Mouse (Mus musculus) olfactory bulb, adult 2 months (tissue): ENCODE measurements around the gene Parp9.

ENCODE experiments used
- CTCF ChIP-seq: fragments of 200-500 bp; IDR thresholded peaks from 2 replicates; pipeline ENCODE4 v1.5.1; 2012; ENCODE audit warnings: low read depth, mild to moderate bottlenecking, low read length, moderate library complexity; ENCODE audit not compliant: insufficient read depth
- POLR2A ChIP-seq: fragments of 200-500 bp; IDR thresholded peaks from 2 replicates; pipeline ENCODE4 v1.6.1; 2012; ENCODE audit warnings: mild to moderate bottlenecking, low read depth, low read length, moderate library complexity; ENCODE audit not compliant: insufficient read depth

DNA sequence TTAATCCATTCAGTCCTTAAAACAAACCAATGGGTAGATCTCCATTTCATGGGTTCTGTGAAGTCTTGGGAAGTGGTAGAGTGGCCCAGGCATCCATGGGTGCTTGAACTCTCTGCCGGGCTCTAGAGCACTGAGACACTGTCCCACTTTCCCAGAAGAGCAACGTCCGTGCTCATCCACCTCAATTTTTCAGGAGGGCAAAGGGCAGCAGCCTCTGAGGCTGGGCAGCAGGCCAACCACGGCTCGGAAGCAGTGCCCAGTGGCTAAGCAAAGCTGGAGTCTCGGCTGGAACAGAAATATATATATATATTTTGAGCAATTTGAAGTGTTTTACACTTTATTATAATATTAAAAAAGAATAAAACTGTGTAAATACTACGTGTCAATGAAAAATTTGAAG, 31.4 kb upstream of the Parp9 start:
- TF ChIP-seq POLR2A: no peak
- TF ChIP-seq CTCF: no peak
